12 mouse cellular contexts compared by ENCODE assay signal in the genomic region with DNA sequence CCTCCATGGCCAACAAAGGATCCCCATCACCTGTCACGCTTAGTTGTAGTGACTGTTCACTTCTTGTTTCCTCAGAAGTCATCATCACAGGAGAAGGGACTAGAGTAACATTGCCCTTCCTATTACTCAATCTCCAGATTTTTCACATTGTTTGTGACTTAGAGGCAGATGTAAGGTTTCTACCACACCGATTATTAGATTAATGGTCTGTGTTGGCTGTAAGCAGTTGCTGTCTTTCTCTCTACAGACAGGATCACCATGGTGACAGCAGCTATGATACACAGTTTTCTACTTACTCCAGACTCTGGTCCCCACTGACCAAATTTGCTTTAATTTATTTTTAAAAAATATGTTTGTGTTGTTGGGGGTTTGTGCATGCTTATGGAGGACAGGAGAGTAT.
"Had no signal": no experiment of that assay in that cellular context is flagged by ENCODE, and none has a peak within 500 bp of the region (broad histone marks: within the 10 kb centered on the region; RNA-seq: fewer than 3 reads in every experiment).

No protein-coding gene starts in this region.

- H3K4me3 ChIP-seq: limb, embryonic 12.5 days; limb, embryonic 15.5 days; stomach, embryonic 15.5 days had no signal

- H3K9me3 ChIP-seq: limb, embryonic 12.5 days; limb, embryonic 15.5 days; stomach, embryonic 15.5 days had no signal

- H3K27me3 ChIP-seq: limb, embryonic 12.5 days; limb, embryonic 15.5 days; stomach, embryonic 15.5 days had no signal

- H3K27ac ChIP-seq: limb, embryonic 12.5 days; limb, embryonic 15.5 days; liver, embryonic 14.5 days; stomach, embryonic 15.5 days had no signal

- H3K4me2 ChIP-seq: limb, embryonic 12.5 days; limb, embryonic 15.5 days; liver, embryonic 11.5 days; midbrain, embryonic 11.5 days; stomach, embryonic 15.5 days had no signal

- H3K4me1 ChIP-seq: limb, embryonic 12.5 days; stomach, embryonic 15.5 days had no signal

- H3K36me3 ChIP-seq: limb, embryonic 12.5 days; limb, embryonic 15.5 days; stomach, embryonic 15.5 days had no signal

- DNase-seq: retina, postnatal 1 day; right cerebral cortex, postnatal 25 days; thymus, adult 2 months; thymus, postnatal 14 days; thymus, postnatal 4 days had no signal

- H3K9ac ChIP-seq: limb, embryonic 12.5 days; limb, embryonic 15.5 days; liver, embryonic 14.5 days; liver, postnatal 0 days; stomach, embryonic 15.5 days had no signal

- ATAC-seq: liver, postnatal 0 days had no signal
